Mouse (Mus musculus) liver, postnatal 0 days (tissue): ENCODE measurements at regions not wholly inside any gene's neighbourhood (a gene's known extent, or its start where the extent isn't known, plus 50 kb on each side); places are given as distances from the start of the nearest gene placed in this dataset.

Experiments
- ATAC-seq: fragments of 200-750 bp; cut with Nextera tagmentation; 2 replicates; pipeline ENCODE4 v1.8.0; 2017; ENCODE audit warnings: mild to moderate bottlenecking, moderate library complexity
- DNase-seq: peaks from one replicate; pipeline ENCODE4 v3.0.0-alpha.2; 2016
- H3K27ac ChIP-seq: fragments of 300-500 bp; sonication (generic); 2 replicates; pipeline ENCODE4 v1.5.1; 2014; ENCODE audit warnings: antibody characterized with exemption, moderate library complexity, mild to moderate bottlenecking, low read depth
- H3K27me3 ChIP-seq: fragments of 300-500 bp; sonication (generic); 2 replicates; pipeline ENCODE4 v1.6.1; 2014; ENCODE audit warnings: low read length, control low read depth, mixed read lengths; ENCODE audit not compliant: insufficient read depth
- H3K36me3 ChIP-seq: fragments of 300-500 bp; sonication (generic); replicated peaks from 2 replicates; pipeline ENCODE4 v1.6.1; 2014; ENCODE audit warnings: mild to moderate bottlenecking, control low read depth, low read length, moderate library complexity, mixed read lengths; ENCODE audit not compliant: insufficient read depth
- H3K4me1 ChIP-seq: fragments of 300-500 bp; sonication (generic); 2 replicates; pipeline ENCODE4 v1.6.1; 2014; ENCODE audit warnings: antibody characterized with exemption, mild to moderate bottlenecking, control low read depth; ENCODE audit not compliant: insufficient read depth
- H3K4me2 ChIP-seq: fragments of 300-500 bp; sonication (generic); 2 replicates; pipeline ENCODE4 v1.6.1; 2014; ENCODE audit warnings: low read depth, mild to moderate bottlenecking, low read length, moderate library complexity, mixed read lengths
- H3K4me3 ChIP-seq: fragments of 300-500 bp; sonication (generic); 2 replicates; pipeline ENCODE4 v1.5.1; 2014; ENCODE audit warnings: low read depth, low read length
- H3K9ac ChIP-seq: fragments of 300-500 bp; sonication (generic); replicated peaks from 2 replicates; pipeline ENCODE4 v1.6.1; 2014; ENCODE audit warnings: mild to moderate bottlenecking, moderate library complexity
- H3K9me3 ChIP-seq: fragments of 300-500 bp; sonication (generic); 2 replicates; pipeline ENCODE4 v1.6.1; 2016; ENCODE audit warnings: mild to moderate bottlenecking, control low read depth, low read length, mixed read lengths
- CTCF ChIP-seq: sonication (generic); IDR thresholded peaks from 2 replicates; pipeline ENCODE4 v1.5.1; 2016; ENCODE audit warnings: antibody characterized with exemption, low read depth
- EP300 ChIP-seq: IDR thresholded peaks from 2 replicates; pipeline ENCODE4 v1.6.1; 2016; ENCODE audit warnings: antibody characterized with exemption, low read depth, mild to moderate bottlenecking
- WGBS: fragments of 180-500 bp; shearing (Covaris S2); extraction: QIAGEN DNeasy Blood & Tissue Kit; methylation state at CpG from one replicate; pipeline ENCODE4 v1.1.7; 2014; ENCODE audit not compliant: insufficient replicate concordance; 5-methylcytosine and 5-hydroxymethylcytosine counted together

- Histone ChIP-seq H3K4me1 (no peaks in the 10 kb centered on the region), H3K27me3 (no peaks in the 10 kb centered on the region), H3K4me2 (no peak overlapping the region), H3K9ac (no peak overlapping the region), H3K27ac (no peak overlapping the region), H3K36me3 (no peaks in the 10 kb centered on the region), H3K4me3 (no peak overlapping the region), H3K9me3 (no peaks in the 10 kb centered on the region)
- DNase-seq (no peak), ATAC-seq (peak; percentile 15; the same call in 1 of the 2 replicates)
- TF ChIP-seq EP300 (no peak), CTCF (no peak)
- 52% methylated on average over 2 of the region's 2 CpGs for WGBS
These were observed 591.3 kb upstream of the Fat1 start for GRCm38 (mm10) chr8:44343924-44344323.

DNA sequence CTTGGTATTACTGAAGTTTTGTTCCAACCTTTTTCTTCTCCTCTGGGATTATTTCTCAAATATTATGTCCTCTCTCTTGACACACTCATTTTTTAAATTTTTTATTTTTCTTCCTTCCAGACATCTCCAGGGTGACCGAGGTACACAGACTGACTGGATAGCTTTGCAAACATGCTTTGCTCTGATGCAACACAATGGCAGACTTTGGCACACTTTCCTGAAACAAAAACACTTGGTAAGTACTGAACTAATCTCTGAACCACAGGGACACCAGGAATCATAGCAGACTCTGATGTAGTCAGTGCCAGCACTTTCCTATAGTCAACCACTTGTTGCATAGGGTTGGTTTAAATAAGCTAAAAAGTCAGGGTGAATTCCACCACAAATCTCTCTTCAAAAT, 587.8 kb upstream of the Fat1 start:
- no peak for ATAC-seq

GRCm38 (mm10) chr8:44373987-44374386, 561.3 kb upstream of the Fat1 start:
- H3K9ac ChIP-seq = no peak overlapping the region
- H3K4me2 ChIP-seq = no peak overlapping the region
- H3K9me3 ChIP-seq = no peaks in the 10 kb centered on the region
- 71% methylated on average over 6 of the region's 6 CpGs for WGBS
- no peak for TF ChIP-seq CTCF
- TF ChIP-seq EP300 = no peak
- no peaks in the 10 kb centered on the region for H3K4me1 ChIP-seq
- ATAC-seq = no peak
- no peak for DNase-seq
- no peaks in the 10 kb centered on the region for H3K27me3 ChIP-seq
- H3K4me3 ChIP-seq = no peak overlapping the region
- H3K27ac ChIP-seq = no peak overlapping the region
- H3K36me3 ChIP-seq = no peaks in the 10 kb centered on the region

More for the DNA sequence above, 587.8 kb upstream of the Fat1 start:
- Histone ChIP-seq H3K4me1 (no peaks in the 10 kb centered on the region), H3K4me2 (no peak overlapping the region), H3K9me3 (no peaks in the 10 kb centered on the region), H3K27me3 (no peaks in the 10 kb centered on the region), H3K9ac (no peak overlapping the region), H3K4me3 (no peak overlapping the region), H3K27ac (no peak overlapping the region), H3K36me3 (no peaks in the 10 kb centered on the region)
- no peak for TF ChIP-seq EP300
- TF ChIP-seq CTCF = no peak
- DNase-seq = no peak
- WGBS = 63% methylated on average over 1 of the region's 1 CpGs

DNA sequence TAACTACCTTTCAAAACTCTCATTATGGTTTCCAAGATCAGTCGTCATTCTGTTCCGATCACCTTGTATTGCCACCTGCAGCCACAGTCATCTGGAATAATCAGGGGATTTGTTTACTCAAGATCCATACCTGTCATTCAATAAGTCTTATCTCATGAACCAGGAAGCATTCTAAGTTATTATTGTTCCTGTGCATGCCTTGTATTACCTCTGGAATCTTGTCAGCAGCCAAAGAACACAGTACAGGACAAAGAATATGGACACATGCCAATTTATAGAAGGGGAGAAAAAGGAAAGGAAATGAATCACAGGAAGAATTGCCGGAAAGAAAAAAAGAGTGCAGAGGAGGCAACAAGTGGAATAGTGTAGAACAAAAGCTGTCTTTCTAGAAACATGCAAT, 557.5 kb upstream of the Fat1 start:
- Histone ChIP-seq H3K9ac (no peak overlapping the region), H3K4me2 (no peak overlapping the region), H3K9me3 (no peaks in the 10 kb centered on the region), H3K4me1 (no peaks in the 10 kb centered on the region), H3K4me3 (no peak overlapping the region), H3K27ac (no peak overlapping the region), H3K36me3 (no peaks in the 10 kb centered on the region), H3K27me3 (no peaks in the 10 kb centered on the region)
- ATAC-seq (no peak), DNase-seq (no peak)
- 67% methylated on average over 3 of the region's 3 CpGs for WGBS
- no peak for TF ChIP-seq CTCF
- TF ChIP-seq EP300 = no peak

DNA sequence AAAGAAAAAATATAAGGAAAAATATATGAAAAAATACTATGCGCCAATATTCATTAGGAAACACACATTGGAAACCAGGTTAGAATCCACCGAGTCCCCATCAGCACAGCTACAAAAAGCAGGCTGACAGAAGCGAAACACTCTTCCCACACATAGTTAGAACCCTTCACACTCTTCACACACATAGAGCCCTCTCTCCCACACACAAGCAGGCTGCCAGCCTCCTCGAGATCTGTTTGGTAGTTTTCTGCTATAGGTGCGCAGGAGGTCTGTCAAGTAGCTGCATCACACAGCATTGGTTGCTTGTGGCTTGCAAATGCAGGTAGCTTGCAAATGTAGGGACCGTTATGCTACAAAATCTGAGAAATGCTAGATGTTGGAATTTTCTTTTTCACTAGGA, 526.8 kb upstream of the Fat1 start:
- WGBS = 78% methylated on average over 6 of the region's 6 CpGs
- H3K36me3 ChIP-seq = no peaks in the 10 kb centered on the region
- H3K9me3 ChIP-seq = no peaks in the 10 kb centered on the region
- no peak overlapping the region for H3K4me2 ChIP-seq
- no peaks in the 10 kb centered on the region for H3K4me1 ChIP-seq
- no peak overlapping the region for H3K4me3 ChIP-seq
- ATAC-seq (no peak), DNase-seq (no peak)
- no peak overlapping the region for H3K27ac ChIP-seq
- no peak overlapping the region for H3K9ac ChIP-seq
- TF ChIP-seq CTCF (no peak), EP300 (no peak)
- H3K27me3 ChIP-seq = no peaks in the 10 kb centered on the region

- Histone ChIP-seq H3K27me3 (no peaks in the 10 kb centered on the region), H3K4me3 (no peak overlapping the region), H3K36me3 (no peaks in the 10 kb centered on the region), H3K4me1 (no peaks in the 10 kb centered on the region), H3K4me2 (no peak overlapping the region), H3K9me3 (no peaks in the 10 kb centered on the region), H3K27ac (no peak overlapping the region), H3K9ac (no peak overlapping the region)
- 82% methylated on average over 3 of the region's 3 CpGs for WGBS
- DNase-seq = no peak
- TF ChIP-seq EP300 (no peak), CTCF (no peak)
- ATAC-seq = no peak
These were observed 525.0 kb upstream of the Fat1 start for GRCm38 (mm10) chr8:44410261-44410660.

DNA sequence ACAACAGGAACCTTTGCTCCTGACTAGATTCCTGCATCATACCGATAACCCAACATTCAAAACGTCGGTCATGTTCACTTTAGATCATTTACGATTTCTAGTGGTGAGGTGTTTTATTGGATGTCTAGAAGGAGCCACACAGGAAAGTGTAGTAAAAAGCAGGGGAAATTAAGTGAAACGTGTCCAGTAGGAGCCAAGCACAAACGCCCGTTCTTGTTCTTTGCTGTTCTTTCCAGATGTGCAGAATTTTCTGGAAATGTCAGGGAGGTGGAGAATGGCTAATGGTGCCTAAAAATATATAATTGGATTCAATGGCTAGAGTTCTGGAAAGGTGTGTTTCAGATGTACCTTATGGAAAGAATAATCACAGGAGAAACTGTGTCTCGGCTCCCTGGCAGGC, 517.2 kb upstream of the Fat1 start:
- Histone ChIP-seq H3K4me1 (no peaks in the 10 kb centered on the region), H3K9ac (no peak overlapping the region), H3K4me3 (no peak overlapping the region), H3K4me2 (no peak overlapping the region), H3K27ac (no peak overlapping the region), H3K9me3 (no peaks in the 10 kb centered on the region), H3K36me3 (no peaks in the 10 kb centered on the region), H3K27me3 (no peaks in the 10 kb centered on the region)
- no peak for ATAC-seq
- WGBS = 81% methylated on average over 8 of the region's 8 CpGs
- TF ChIP-seq CTCF (no peak), EP300 (no peak)
- no peak for DNase-seq
